Mouse (Mus musculus): ENCODE data around the gene Gm20388.

DNA sequence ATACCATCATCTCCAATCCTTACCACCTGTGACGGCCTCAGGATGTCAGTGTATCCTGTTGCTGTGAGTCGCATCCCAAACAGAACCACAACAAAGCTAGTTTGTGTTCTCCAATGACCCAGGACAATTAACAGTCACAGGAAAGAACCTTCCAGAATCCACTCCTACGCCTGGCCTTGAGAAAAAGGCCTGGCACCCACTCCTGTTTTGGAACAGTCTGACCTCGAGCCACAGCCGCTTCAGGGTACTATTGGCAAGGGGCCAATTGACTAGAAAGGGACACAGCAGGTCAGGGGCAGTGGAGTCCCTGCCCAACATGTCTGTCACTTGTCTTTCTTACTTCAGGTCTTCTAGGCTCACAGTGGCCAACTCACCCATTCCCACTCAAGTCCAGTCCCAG, 1982.2 kb downstream of the Gm20388 start:
- TF ChIP-seq ZC3H11A (IDR thresholded peaks at IDR 0.05; ENCODE audit: borderline replicate concordance, low read depth, low read length), result no peak
- TF ChIP-seq CHD2 (IDR thresholded peaks at IDR 0.05; ENCODE audit: low read depth, low read length), result no peak
- TF ChIP-seq MAFK (IDR thresholded peaks at IDR 0.05; ENCODE audit: insufficient read depth, low read depth, low read length), result no peak
